Mouse (Mus musculus) kidney, postnatal 0 days (tissue): ENCODE measurements around the gene Wnt7b. TPM values are rescaled to one million over a fixed set of nuclear protein-coding genes. Genes with fewer than 3 reads are reported as not detected.

ENCODE experiments used
- ATAC-seq: fragments of 200-750 bp; cut with Nextera tagmentation; replicated peaks from 2 replicates; pipeline ENCODE4 v1.8.0; 2017; ENCODE audit warnings: low read depth, moderate number of reproducible peaks, moderate TSS enrichment, moderate library complexity; ENCODE audit not compliant: low FRiP score
- DNase-seq: peaks from one replicate; pipeline ENCODE4 v3.0.0-alpha.2; 2016; ENCODE audit warnings: low spot score
- H3K27ac ChIP-seq: fragments of 300-500 bp; sonication (generic); 2 replicates; pipeline ENCODE4 v1.5.1; 2014; ENCODE audit warnings: mild to moderate bottlenecking
- H3K27me3 ChIP-seq: fragments of 300-500 bp; sonication (generic); 2 replicates; pipeline ENCODE4 v1.6.1; 2014; ENCODE audit warnings: low read length, mixed read lengths; ENCODE audit not compliant: insufficient read depth
- H3K36me3 ChIP-seq: fragments of 300-500 bp; sonication (generic); 2 replicates; pipeline ENCODE4 v1.6.1; 2014; ENCODE audit warnings: low read length, mixed read lengths; ENCODE audit not compliant: insufficient read depth
- H3K4me1 ChIP-seq: fragments of 300-500 bp; sonication (generic); replicated peaks from 2 replicates; pipeline ENCODE4 v1.6.1; 2014; ENCODE audit warnings: antibody characterized with exemption, low read length, mixed read lengths; ENCODE audit not compliant: insufficient read depth
- H3K4me2 ChIP-seq: fragments of 300-500 bp; sonication (generic); 2 replicates; pipeline ENCODE4 v1.6.1; 2014; ENCODE audit warnings: mild to moderate bottlenecking, low read length, moderate library complexity, mixed read lengths
- H3K4me3 ChIP-seq: fragments of 300-500 bp; sonication (generic); replicated peaks from 2 replicates; pipeline ENCODE4 v1.5.1; 2014; ENCODE audit warnings: low read depth, low read length
- H3K9ac ChIP-seq: fragments of 300-500 bp; sonication (generic); 2 replicates; pipeline ENCODE4 v1.6.1; 2014; ENCODE audit warnings: low read depth, low read length
- H3K9me3 ChIP-seq: fragments of 300-500 bp; sonication (generic); replicated peaks from 2 replicates; pipeline ENCODE4 v1.6.1; 2016; ENCODE audit warnings: low read length, inconsistent platforms, mixed read lengths
- CTCF ChIP-seq: IDR thresholded peaks from 2 replicates; pipeline ENCODE4 v1.5.1; 2016; ENCODE audit warnings: antibody characterized with exemption, low read depth, mild to moderate bottlenecking, moderate library complexity
- WGBS: fragments of 180-500 bp; shearing (Covaris S2); extraction: QIAGEN DNeasy Blood & Tissue Kit; methylation state at CpG from one replicate; pipeline ENCODE4 v1.1.7; 2014; 5-methylcytosine and 5-hydroxymethylcytosine counted together
- polyA plus RNA-seq: library from polyadenylated mRNA; unstranded; fragments of >200 nt; fragmentation: Nextera tagmentation; extraction: Ambion mirVana; gene quantifications from 2 replicates; pipeline ENCODE4 v1.2.1, GENCODE M21; 2015

Wnt7b gene
- polyA plus RNA-seq, 1 experiment from 2014 or later: 26.3 TPM

- peaks cover 37% of the 10 kb centered on the region for H3K4me1 ChIP-seq
Observed at GRCm38 (mm10) chr15:85610120-85610519, 27.8 kb upstream of the Wnt7b start.

GRCm38 (mm10) chr15:85609266-85610004 is 27.2 kb upstream of the Wnt7b start:
- TF ChIP-seq CTCF: peak; percentile 41
- no peaks in the 10 kb centered on the region for H3K27me3 ChIP-seq
- H3K4me1 ChIP-seq: peaks cover 35% of the 10 kb centered on the region
- no peak overlapping the region for H3K9ac ChIP-seq
- no peaks in the 10 kb centered on the region for H3K9me3 ChIP-seq
- ATAC-seq (no peak), DNase-seq (no peak)
- H3K4me3 ChIP-seq: no peak overlapping the region
- H3K36me3 ChIP-seq: no peaks in the 10 kb centered on the region
- no peak overlapping the region for H3K27ac ChIP-seq
- 87% methylated on average over 5 of the region's 5 CpGs for WGBS
- no peak overlapping the region for H3K4me2 ChIP-seq

More at GRCm38 (mm10) chr15:85610120-85610519, 27.8 kb upstream of the Wnt7b start:
- no peaks in the 10 kb centered on the region for H3K9me3 ChIP-seq
- H3K9ac ChIP-seq: no peak overlapping the region
- DNase-seq (no peak), ATAC-seq (no peak)
- TF ChIP-seq CTCF: no peak
- WGBS: 70% methylated on average over 5 of the region's 5 CpGs
- H3K27me3 ChIP-seq: no peaks in the 10 kb centered on the region
- no peak overlapping the region for H3K4me2 ChIP-seq
- no peak overlapping the region for H3K27ac ChIP-seq
- no peak overlapping the region for H3K4me3 ChIP-seq
- no peaks in the 10 kb centered on the region for H3K36me3 ChIP-seq

GRCm38 (mm10) chr15:85605962-85606610 is 23.8 kb upstream of the Wnt7b start:
- H3K4me2 ChIP-seq: 0 out of 2 replicates have a peak overlapping the region, but pooled peaks have one; percentile 15
- DNase-seq (no peak), ATAC-seq (no peak)
- H3K9ac ChIP-seq: peak overlapping the region; percentile 27; the same call in 1 of the 2 replicates
- H3K27ac ChIP-seq: no peak overlapping the region
- no peak for TF ChIP-seq CTCF
- no peaks in the 10 kb centered on the region for H3K36me3 ChIP-seq
- H3K27me3 ChIP-seq: no peaks in the 10 kb centered on the region
- 28% methylated on average over 17 of the region's 17 CpGs for WGBS
- H3K9me3 ChIP-seq: no peaks in the 10 kb centered on the region
- no peak overlapping the region for H3K4me3 ChIP-seq
- H3K4me1 ChIP-seq: peaks cover 12% of the 10 kb centered on the region

- no peak for ATAC-seq
- Histone ChIP-seq H3K9me3 (no peaks in the 10 kb centered on the region), H3K36me3 (no peaks in the 10 kb centered on the region), H3K27me3 (no peaks in the 10 kb centered on the region), H3K4me3 (no peak overlapping the region), H3K27ac (no peak overlapping the region), H3K4me1 (peaks cover 11% of the 10 kb centered on the region; the same call in 1 of the 2 replicates), H3K9ac (no peak overlapping the region), H3K4me2 (no peak overlapping the region)
- no peak for TF ChIP-seq CTCF
- no peak for DNase-seq
- 77% methylated on average over 8 of the region's 8 CpGs for WGBS
Observed at GRCm38 (mm10) chr15:85604938-85605337, 22.7 kb upstream of the Wnt7b start.

- H3K36me3 ChIP-seq: no peaks in the 10 kb centered on the region
- peak; percentile 50 for DNase-seq
- H3K4me3 ChIP-seq: no peak overlapping the region
- no peak overlapping the region for H3K27ac ChIP-seq
- peaks cover 13% of the 10 kb centered on the region; the same call in 1 of the 2 replicates for H3K4me1 ChIP-seq
- WGBS: 59% methylated on average over 4 of the region's 4 CpGs
- no peak for TF ChIP-seq CTCF
- H3K4me2 ChIP-seq: no peak overlapping the region
- no peak overlapping the region for H3K9ac ChIP-seq
- H3K27me3 ChIP-seq: no peaks in the 10 kb centered on the region
- ATAC-seq: no peak
- H3K9me3 ChIP-seq: no peaks in the 10 kb centered on the region
Observed at GRCm38 (mm10) chr15:85604507-85604906, 22.2 kb upstream of the Wnt7b start.

GRCm38 (mm10) chr15:85603422-85603821 is 21.1 kb upstream of the Wnt7b start:
- peaks cover 13% of the 10 kb centered on the region; the same call in 1 of the 2 replicates for H3K4me1 ChIP-seq
- WGBS: 47% methylated on average over 5 of the region's 5 CpGs
- H3K9ac ChIP-seq: no peak overlapping the region
- H3K4me3 ChIP-seq: no peak overlapping the region
- TF ChIP-seq CTCF: no peak
- no peaks in the 10 kb centered on the region for H3K27me3 ChIP-seq
- H3K27ac ChIP-seq: no peak overlapping the region
- no peaks in the 10 kb centered on the region for H3K9me3 ChIP-seq
- no peak overlapping the region for H3K4me2 ChIP-seq
- DNase-seq: no peak
- ATAC-seq: no peak
- H3K36me3 ChIP-seq: no peaks in the 10 kb centered on the region
